Mouse (Mus musculus) lung, postnatal 0 days (tissue): ENCODE data around the gene Itgb5.

ENCODE experiments used
- CTCF ChIP-seq: IDR thresholded peaks from 2 replicates; pipeline ENCODE4 v1.5.1; 2016; ENCODE audit warnings: antibody characterized with exemption, mild to moderate bottlenecking
- EP300 ChIP-seq: IDR thresholded peaks from 2 replicates; pipeline ENCODE4 v1.6.1; 2016; ENCODE audit warnings: antibody characterized with exemption, mild to moderate bottlenecking, control low read depth

DNA sequence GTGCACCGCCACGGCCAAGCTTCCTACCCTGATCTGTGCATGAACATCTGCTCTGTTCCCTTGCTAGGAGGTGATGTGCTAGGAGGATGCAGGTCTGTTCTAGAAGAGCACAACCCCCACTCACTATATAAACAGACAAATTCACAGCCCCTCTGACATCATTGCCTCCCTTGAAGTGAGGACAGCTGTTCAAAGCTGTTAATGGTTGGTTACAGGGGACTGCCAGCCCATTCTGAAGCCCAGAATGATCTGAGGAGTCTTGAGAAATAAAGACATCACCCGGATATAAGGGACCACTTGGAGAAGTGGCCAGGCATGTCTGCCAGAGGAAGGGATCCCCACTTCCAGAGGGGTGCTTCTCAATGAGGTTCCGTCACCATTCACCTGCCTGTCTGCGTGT lies 88.5 kb downstream of the Itgb5 start:
- TF ChIP-seq EP300 (no peak), CTCF (no peak)
